Mouse (Mus musculus) heart, embryonic 16.5 days (tissue): ENCODE data around the gene Mboat2. TPM values are rescaled to one million over a fixed set of nuclear protein-coding genes. Genes with fewer than 3 reads are reported as not detected.

Source experiments
- ATAC-seq: fragments of 200-750 bp; cut with Nextera tagmentation; replicated peaks from 2 replicates; pipeline ENCODE4 v1.8.0; 2017; ENCODE audit warnings: moderate number of reproducible peaks; ENCODE audit not compliant: insufficient read depth, low FRiP score; ENCODE audit errors: extremely low read depth
- H3K27ac ChIP-seq: fragments of 300-500 bp; sonication (generic); 2 replicates; pipeline ENCODE4 v1.5.1; 2014; ENCODE audit warnings: mild to moderate bottlenecking, low read length, control low read depth, moderate library complexity
- H3K27me3 ChIP-seq: fragments of 300-500 bp; sonication (generic); 2 replicates; pipeline ENCODE4 v1.6.1; 2014; ENCODE audit warnings: low read length, mixed read lengths; ENCODE audit not compliant: control insufficient read depth, insufficient read depth
- H3K36me3 ChIP-seq: fragments of 300-500 bp; sonication (generic); 2 replicates; pipeline ENCODE4 v1.6.1; 2014; ENCODE audit not compliant: control insufficient read depth, insufficient read depth
- H3K4me1 ChIP-seq: fragments of 300-500 bp; sonication (generic); 2 replicates; pipeline ENCODE4 v1.6.1; 2014; ENCODE audit warnings: low read length, mixed read lengths; ENCODE audit not compliant: control insufficient read depth, insufficient read depth
- H3K4me2 ChIP-seq: fragments of 300-500 bp; sonication (generic); 2 replicates; pipeline ENCODE4 v1.6.1; 2014; ENCODE audit warnings: low read depth, mild to moderate bottlenecking, control low read depth, low read length
- H3K4me3 ChIP-seq: fragments of 300-500 bp; sonication (generic); 2 replicates; pipeline ENCODE4 v1.5.1; 2014; ENCODE audit warnings: mild to moderate bottlenecking, control low read depth, low read length
- H3K9ac ChIP-seq: fragments of 300-500 bp; sonication (generic); 2 replicates; pipeline ENCODE4 v1.6.1; 2014; ENCODE audit warnings: low read length, control low read depth
- H3K9me3 ChIP-seq: fragments of 300-500 bp; sonication (generic); replicated peaks from 2 replicates; pipeline ENCODE4 v1.6.1; 2016; ENCODE audit warnings: low read length; ENCODE audit not compliant: control insufficient read depth
- WGBS: fragments of 180-500 bp; shearing (Covaris S2); extraction: QIAGEN DNeasy Blood & Tissue Kit; methylation state at CpG from one replicate; pipeline ENCODE4 v1.1.7; 2014; 5-methylcytosine and 5-hydroxymethylcytosine counted together
- polyA plus RNA-seq: library from polyadenylated mRNA; unstranded; fragments of >200 nt; fragmentation: Nextera tagmentation; extraction: Ambion mirVana; gene quantifications from 2 replicates; pipeline ENCODE4 v1.2.1, GENCODE M21; 2015

The Mboat2 gene
- polyA plus RNA-seq, 1 experiment from 2014 or later: 28.8 TPM

DNA sequence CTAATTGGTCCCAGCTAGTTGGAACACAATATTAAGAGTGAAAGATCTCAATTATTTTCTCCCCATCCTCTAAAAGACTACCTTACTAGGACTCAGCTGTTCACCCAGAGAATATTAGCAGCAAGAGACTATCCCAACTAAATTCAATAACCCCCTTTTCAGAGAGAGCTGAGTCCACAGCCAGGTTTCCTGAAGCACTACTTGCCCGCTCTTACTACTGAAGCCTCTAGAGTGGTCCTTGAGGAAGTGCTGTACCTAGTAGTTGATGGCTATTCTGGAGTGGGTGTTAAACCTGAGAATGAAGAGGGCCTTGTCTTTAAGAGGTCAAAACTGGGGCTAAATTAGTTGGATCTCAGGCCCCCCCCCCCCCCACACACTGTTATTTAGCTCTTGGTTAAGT is 593 bp upstream of the Mboat2 start:
- Histone ChIP-seq H3K36me3 (no peaks in the 10 kb centered on the region), H3K27me3 (no peaks in the 10 kb centered on the region), H3K9ac (peak overlapping the region; percentile 94; the same call in 1 of the 2 replicates), H3K27ac (peak overlapping the region; percentile 4; the same call in 1 of the 2 replicates), H3K4me3 (peak overlapping the region; percentile 81), H3K4me1 (peaks cover 20% of the 10 kb centered on the region), H3K4me2 (peak overlapping the region; percentile 72), H3K9me3 (no peaks in the 10 kb centered on the region)
- WGBS: 61% methylated on average over 1 of the region's 1 CpGs
- no peak for ATAC-seq

DNA sequence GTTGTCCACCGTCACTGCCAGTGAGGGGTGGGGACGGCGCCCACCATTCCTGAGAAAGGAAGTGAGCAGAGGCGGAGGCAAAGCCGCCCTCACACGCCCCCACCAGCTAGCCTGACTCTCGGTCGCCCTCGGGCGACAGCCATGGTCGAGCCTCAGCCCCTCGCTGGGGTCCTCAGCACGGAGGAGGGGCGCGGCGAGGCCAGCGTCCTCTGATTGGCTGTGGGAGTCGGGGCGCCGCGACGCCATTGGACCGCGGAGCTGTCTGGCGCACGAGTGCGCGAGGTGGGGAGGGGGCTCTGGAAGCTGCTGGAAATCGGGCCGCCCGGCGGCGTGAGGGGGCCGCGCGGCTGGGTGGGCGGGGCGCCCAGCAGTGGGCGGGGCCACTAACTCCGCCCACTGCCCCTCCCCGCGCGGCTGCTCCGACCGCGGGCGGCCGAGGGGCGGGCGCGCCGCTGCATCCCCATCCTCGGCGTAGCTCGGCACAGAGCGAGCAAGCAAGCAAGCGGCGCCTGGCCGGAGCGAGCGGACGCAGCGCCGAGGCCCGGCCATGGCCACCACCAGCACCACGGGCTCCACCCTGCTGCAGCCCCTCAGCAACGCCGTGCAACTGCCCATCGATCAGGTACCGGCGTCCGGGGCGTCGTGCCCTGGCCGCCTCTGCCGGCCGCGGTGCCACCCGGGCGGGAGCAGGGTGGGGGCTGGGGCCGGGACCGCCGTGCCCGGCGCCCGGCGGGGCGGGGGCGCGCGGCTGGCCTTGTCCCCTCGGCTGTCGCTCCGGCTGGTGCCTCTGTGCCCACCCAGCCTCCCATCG is 679 bp downstream of the Mboat2 start:
- WGBS: under 1% methylated on average over 84 of the region's 95 CpGs
- peaks cover 20% of the 10 kb centered on the region for H3K4me1 ChIP-seq
- H3K27ac ChIP-seq: peak overlapping the region; percentile 92
- no peaks in the 10 kb centered on the region for H3K9me3 ChIP-seq
- H3K4me3 ChIP-seq: peak overlapping the region; percentile 81
- peak; percentile 97 for ATAC-seq
- H3K9ac ChIP-seq: peak overlapping the region; percentile 94
- H3K27me3 ChIP-seq: no peaks in the 10 kb centered on the region
- peak overlapping the region; percentile 72 for H3K4me2 ChIP-seq
- no peaks in the 10 kb centered on the region for H3K36me3 ChIP-seq

DNA sequence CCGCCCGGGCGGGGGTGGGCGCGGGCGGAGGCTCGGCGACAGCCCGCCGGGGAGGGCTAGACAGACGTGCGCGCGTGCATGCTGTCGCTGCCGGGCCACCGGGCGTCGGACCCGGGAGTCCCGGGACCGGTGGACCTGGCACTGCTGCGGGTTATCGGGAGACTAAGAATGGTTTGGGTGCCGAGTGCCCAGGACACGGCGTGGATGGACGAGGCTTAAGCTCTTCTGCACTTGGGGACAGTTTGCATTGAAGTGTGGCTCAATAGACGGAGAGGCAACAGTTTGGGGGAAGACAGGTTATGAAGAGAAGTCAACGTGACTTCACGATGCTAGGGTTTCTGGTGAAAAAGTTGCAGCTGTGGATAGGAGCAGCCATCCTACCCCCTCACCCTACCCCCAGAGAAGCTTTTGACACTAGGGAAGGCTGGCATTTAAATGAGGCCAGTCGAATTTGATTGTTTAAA is 1.3 kb downstream of the Mboat2 start:
- Histone ChIP-seq H3K36me3 (no peaks in the 10 kb centered on the region), H3K27ac (peak overlapping the region; percentile 81), H3K9ac (peak overlapping the region; percentile 83), H3K27me3 (no peaks in the 10 kb centered on the region), H3K4me3 (peak overlapping the region; percentile 81), H3K4me1 (peaks cover 20% of the 10 kb centered on the region), H3K9me3 (no peaks in the 10 kb centered on the region), H3K4me2 (peak overlapping the region; percentile 72)
- WGBS: under 1% methylated on average over 32 of the region's 32 CpGs
- ATAC-seq: no peak

GRCm38 (mm10) chr12:24832438-24832837 is 1.8 kb downstream of the Mboat2 start:
- 29% methylated on average over 2 of the region's 2 CpGs for WGBS
- no peak for ATAC-seq
- H3K4me3 ChIP-seq: peak overlapping the region; percentile 81
- H3K27ac ChIP-seq: peak overlapping the region; percentile 81; the same call in 1 of the 2 replicates
- no peaks in the 10 kb centered on the region for H3K27me3 ChIP-seq
- H3K9ac ChIP-seq: peak overlapping the region; percentile 83
- no peaks in the 10 kb centered on the region for H3K36me3 ChIP-seq
- H3K4me2 ChIP-seq: peak overlapping the region; percentile 72
- peaks cover 20% of the 10 kb centered on the region for H3K4me1 ChIP-seq
- no peaks in the 10 kb centered on the region for H3K9me3 ChIP-seq

- ATAC-seq: no peak
- H3K4me2 ChIP-seq: no peak overlapping the region
- no peaks in the 10 kb centered on the region for H3K9me3 ChIP-seq
- H3K27me3 ChIP-seq: no peaks in the 10 kb centered on the region
- H3K27ac ChIP-seq: no peak overlapping the region
- WGBS: 69% methylated on average over 2 of the region's 2 CpGs
- peaks cover 30% of the 10 kb centered on the region for H3K4me1 ChIP-seq
- H3K36me3 ChIP-seq: no peaks in the 10 kb centered on the region
- H3K4me3 ChIP-seq: no peak overlapping the region
- no peak overlapping the region for H3K9ac ChIP-seq
Observed at GRCm38 (mm10) chr12:24837947-24838346, 7.3 kb downstream of the Mboat2 start.

GRCm38 (mm10) chr12:24841115-24841879 is 10.6 kb downstream of the Mboat2 start:
- no peak overlapping the region for H3K4me3 ChIP-seq
- H3K9ac ChIP-seq: no peak overlapping the region
- ATAC-seq: no peak; the same call in 1 of the 2 replicates
- no peaks in the 10 kb centered on the region for H3K36me3 ChIP-seq
- H3K4me1 ChIP-seq: peaks cover 42% of the 10 kb centered on the region
- H3K4me2 ChIP-seq: peak overlapping the region; percentile 4; the same call in 1 of the 2 replicates
- 56% methylated on average over 9 of the region's 9 CpGs for WGBS
- H3K27ac ChIP-seq: peak overlapping the region; percentile 49; the same call in 1 of the 2 replicates
- H3K9me3 ChIP-seq: no peaks in the 10 kb centered on the region
- H3K27me3 ChIP-seq: no peaks in the 10 kb centered on the region

- Histone ChIP-seq H3K4me2 (peak overlapping the region; percentile 4; the same call in 1 of the 2 replicates), H3K27me3 (no peaks in the 10 kb centered on the region), H3K9me3 (no peaks in the 10 kb centered on the region), H3K27ac (peak overlapping the region; percentile 46), H3K9ac (no peak overlapping the region), H3K4me3 (no peak overlapping the region), H3K36me3 (no peaks in the 10 kb centered on the region), H3K4me1 (peaks cover 42% of the 10 kb centered on the region)
- WGBS: 46% methylated on average over 11 of the region's 11 CpGs
- no peak for ATAC-seq
Observed at GRCm38 (mm10) chr12:24842299-24842910, 11.7 kb downstream of the Mboat2 start.

DNA sequence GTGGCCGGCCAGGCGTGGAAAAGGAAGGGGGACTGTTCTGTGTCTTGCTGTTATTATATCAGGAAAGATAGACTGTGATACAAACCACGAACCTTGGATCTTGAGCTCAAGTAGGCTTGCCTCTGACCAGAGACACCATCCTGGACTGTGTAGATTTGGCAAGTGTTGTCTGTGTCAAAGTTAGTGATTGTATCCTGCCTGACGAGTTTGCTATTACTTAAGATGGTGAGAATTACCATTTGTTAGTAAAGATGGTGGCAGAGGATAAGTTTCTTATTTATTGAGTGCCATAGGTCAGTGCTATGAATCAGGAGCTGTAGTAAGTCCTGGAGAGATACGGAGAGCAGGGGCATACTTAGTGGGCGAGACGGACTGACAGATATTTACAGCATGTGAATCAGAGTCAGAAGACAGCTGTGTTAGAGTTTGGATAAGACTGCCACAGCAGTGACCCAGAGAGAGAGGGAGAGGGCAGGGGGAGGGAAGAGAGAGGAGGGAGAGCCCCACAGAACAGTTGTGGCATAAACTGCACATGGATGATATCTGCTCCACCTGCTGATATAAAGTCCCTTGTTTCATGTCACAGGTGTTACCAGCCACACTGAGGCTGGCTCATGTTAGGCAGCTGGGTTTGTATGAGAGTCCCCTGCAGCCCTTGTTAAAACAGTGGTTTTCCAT is 12.9 kb downstream of the Mboat2 start:
- Histone ChIP-seq H3K4me2 (peak overlapping the region; percentile 24; the same call in 1 of the 2 replicates), H3K27ac (peak overlapping the region; percentile 28), H3K27me3 (no peaks in the 10 kb centered on the region), H3K36me3 (no peaks in the 10 kb centered on the region), H3K9ac (peak overlapping the region; percentile 35; the same call in 1 of the 2 replicates), H3K4me3 (no peak overlapping the region), H3K4me1 (peaks cover 42% of the 10 kb centered on the region), H3K9me3 (no peaks in the 10 kb centered on the region)
- WGBS: 25% methylated on average over 7 of the region's 7 CpGs
- peak; percentile 64; the same call in 1 of the 2 replicates for ATAC-seq
